Mouse (Mus musculus) ES-E14 (cell line): Measurements from ENCODE around the gene Polr2l.

ENCODE experiments used
- CHD2 ChIP-seq: IDR thresholded peaks from 2 replicates; pipeline ENCODE4 v1.6.1; 2014; ENCODE audit warnings: mild to moderate bottlenecking, low read depth, low read length, inconsistent platforms
- HCFC1 ChIP-seq: IDR thresholded peaks from 2 replicates; pipeline ENCODE4 v1.6.1; 2012; ENCODE audit warnings: low read length, inconsistent platforms, borderline replicate concordance; ENCODE audit not compliant: insufficient read depth
- ZC3H11A ChIP-seq: IDR thresholded peaks from 2 replicates; pipeline ENCODE4 v1.6.1; 2012; ENCODE audit warnings: low read depth, mild to moderate bottlenecking, inconsistent platforms, low read length, borderline replicate concordance
- ZNF384 ChIP-seq: IDR thresholded peaks from 2 replicates; pipeline ENCODE4 v1.6.1; 2012; ENCODE audit warnings: low read depth, low read length, inconsistent platforms

DNA sequence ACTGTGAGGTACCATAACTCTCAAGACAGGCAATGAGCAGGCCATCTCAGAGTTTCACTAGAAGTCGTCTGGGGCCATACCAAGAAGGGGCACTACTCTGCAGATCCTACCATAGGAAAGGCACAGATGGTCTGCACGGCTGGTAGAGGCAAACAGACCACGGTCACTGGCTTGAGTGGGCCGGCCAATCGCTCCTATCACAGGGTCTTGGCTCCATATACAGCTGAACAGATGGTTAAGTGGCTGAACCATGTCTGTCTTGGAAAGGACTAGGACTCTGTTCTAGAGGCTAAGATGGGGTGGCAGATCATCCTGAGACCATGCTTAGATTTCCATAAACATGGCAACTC, 27.6 kb upstream of the Polr2l start:
- no peak for TF ChIP-seq CHD2
- no peak for TF ChIP-seq ZNF384
- TF ChIP-seq HCFC1, result no peak
- no peak for TF ChIP-seq ZC3H11A
